Mouse (Mus musculus) heart, adult 2 months (tissue): ENCODE data around the gene Foxn2. TPM values are rescaled to one million over a fixed set of nuclear protein-coding genes. Genes with fewer than 3 reads are reported as not detected.

ENCODE experiments used
- DNase-seq, 2 experiments: peaks; one replicate each; pipeline ENCODE4 v3.0.0; 2021
- H3K27ac ChIP-seq: fragments of 200-600 bp; 2 replicates; pipeline ENCODE4 v1.8.1; 2022
- H3K27me3 ChIP-seq: fragments of 200-500 bp; 2 replicates; pipeline ENCODE4 v1.6.1; 2012; ENCODE audit warnings: mild to moderate bottlenecking, low read length, inconsistent platforms, mixed read lengths; ENCODE audit not compliant: control insufficient read depth, insufficient read depth
- H3K36me3 ChIP-seq: fragments of 200-500 bp; 2 replicates; pipeline ENCODE4 v1.6.1; 2012; ENCODE audit warnings: low read length, inconsistent platforms; ENCODE audit not compliant: control insufficient read depth, insufficient read depth
- H3K4me1 ChIP-seq: fragments of 200-500 bp; 2 replicates; pipeline ENCODE4 v1.6.1; 2011; ENCODE audit warnings: low read length; ENCODE audit not compliant: control insufficient read depth, insufficient read depth
- H3K4me3 ChIP-seq: fragments of 200-600 bp; 2 replicates; pipeline ENCODE4 v1.8.1; 2022
- H3K79me2 ChIP-seq: fragments of 200-500 bp; replicated peaks from 2 replicates; pipeline ENCODE4 v1.6.1; 2012; ENCODE audit warnings: mild to moderate bottlenecking, inconsistent platforms, low read length, moderate library complexity, mixed read lengths; ENCODE audit not compliant: control insufficient read depth, insufficient read depth
- H3K9ac ChIP-seq: fragments of 200-500 bp; 2 replicates; pipeline ENCODE4 v1.6.1; 2012; ENCODE audit warnings: low read depth, mild to moderate bottlenecking, control low read depth, inconsistent platforms, low read length, mixed read lengths
- CTCF ChIP-seq: fragments of 200-600 bp; IDR thresholded peaks from 2 replicates; pipeline ENCODE4 v1.8.1; 2022; ENCODE audit warnings: antibody characterized with exemption, mild to moderate bottlenecking, moderate library complexity
- EP300 ChIP-seq: fragments of 200-500 bp; IDR thresholded peaks from 2 replicates; pipeline ENCODE4 v1.6.1; 2011; ENCODE audit warnings: low read depth, low read length, control low read depth; ENCODE audit not compliant: insufficient read depth
- POLR2A ChIP-seq: fragments of 200-500 bp; IDR thresholded peaks from 2 replicates; pipeline ENCODE4 v1.6.1; 2011; ENCODE audit warnings: mild to moderate bottlenecking, low read depth, low read length, control low read depth; ENCODE audit not compliant: insufficient read depth
- WGBS: fragments of 180-500 bp; shearing (Covaris S2); methylation state at CpG from one replicate; pipeline ENCODE4 v1.1.7; 2018; 5-methylcytosine and 5-hydroxymethylcytosine counted together
- intact Hi-C: fragments of 180-260 bp; cut with DNase I; formaldehyde crosslinking; loops from one replicate; pipeline ENCODE4 v1.15.1; 2025
- polyA plus RNA-seq: library from polyadenylated mRNA; depleted of rRNA; stranded (reverse); fragments of >200 nt; gene quantifications from 2 replicates; pipeline ENCODE4 v1.2.3, GENCODE M21; 2012
- total RNA-seq, 2 experiments: library from RNA; stranded (reverse); gene quantifications; 2 replicates each; pipeline ENCODE4 v1.2.3; 2021

The Foxn2 gene
- total and polyA plus RNA-seq, 3 experiments = 2.6 to 9.4 (median 7.4) TPM

DNA sequence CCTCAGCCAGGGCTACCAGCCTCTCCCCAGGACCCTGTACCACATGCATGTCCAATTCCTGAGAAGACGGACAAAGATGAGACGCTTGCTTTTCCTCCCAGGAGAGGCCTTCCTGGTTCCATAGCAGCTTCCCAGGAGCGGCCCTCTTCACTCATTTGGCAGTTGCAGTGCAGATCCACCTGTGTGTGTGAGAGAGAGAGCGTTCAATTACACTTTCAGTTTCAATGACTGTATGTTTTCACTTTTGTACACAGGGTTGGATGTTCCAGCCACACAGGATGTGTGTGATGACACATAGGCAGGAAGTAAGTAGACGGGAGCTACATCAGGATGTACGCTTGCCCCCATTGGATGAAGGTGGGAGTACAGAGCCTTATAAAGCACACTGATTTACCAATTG lies 37.2 kb upstream of the Foxn2 start:
- Histone ChIP-seq H3K9ac (no peak overlapping the region), H3K36me3 (no peaks in the 10 kb centered on the region), H3K27me3 (peaks cover 2% of the 10 kb centered on the region; the same call in 1 of the 2 replicates), H3K27ac (no peak overlapping the region), H3K79me2 (no peaks in the 10 kb centered on the region), H3K4me1 (peaks cover 5% of the 10 kb centered on the region), H3K4me3 (peak overlapping the region; percentile 5; the same call in 1 of the 2 replicates)
- WGBS = 51% methylated on average over 6 of the region's 6 CpGs
- DNase-seq = peak in 1 of 2 experiments; percentile 7
- TF ChIP-seq POLR2A (no peak), CTCF (no peak), EP300 (no peak)
- intact Hi-C loops = no loop called here

DNA sequence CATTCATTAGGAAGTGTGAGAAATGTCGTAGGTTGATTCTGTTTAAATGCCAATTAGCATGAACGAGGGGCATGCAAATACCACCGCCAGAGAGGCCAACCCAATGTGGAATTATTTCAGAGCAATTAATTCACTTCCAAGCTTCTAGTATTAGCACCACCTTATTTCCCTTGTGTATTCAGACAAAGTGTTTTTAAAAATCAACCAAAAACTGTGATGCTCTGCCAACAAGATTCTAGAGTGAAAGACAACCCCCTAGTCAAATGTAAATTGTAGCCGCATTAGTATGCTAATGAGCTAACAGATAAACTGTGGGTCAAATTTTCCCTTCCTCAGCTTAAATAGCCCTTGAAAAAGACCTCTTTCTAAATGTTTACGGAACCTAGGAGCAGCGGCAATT lies 36.0 kb upstream of the Foxn2 start:
- Histone ChIP-seq H3K27ac (no peak overlapping the region), H3K4me3 (no peak overlapping the region), H3K4me1 (peaks cover 5% of the 10 kb centered on the region), H3K9ac (no peak overlapping the region), H3K36me3 (no peaks in the 10 kb centered on the region), H3K27me3 (peaks cover 2% of the 10 kb centered on the region; the same call in 1 of the 2 replicates), H3K79me2 (no peaks in the 10 kb centered on the region)
- TF ChIP-seq POLR2A = no peak
- WGBS = 47% methylated on average over 6 of the region's 6 CpGs
- DNase-seq = no peak
- intact Hi-C loops = no loop called here

DNA sequence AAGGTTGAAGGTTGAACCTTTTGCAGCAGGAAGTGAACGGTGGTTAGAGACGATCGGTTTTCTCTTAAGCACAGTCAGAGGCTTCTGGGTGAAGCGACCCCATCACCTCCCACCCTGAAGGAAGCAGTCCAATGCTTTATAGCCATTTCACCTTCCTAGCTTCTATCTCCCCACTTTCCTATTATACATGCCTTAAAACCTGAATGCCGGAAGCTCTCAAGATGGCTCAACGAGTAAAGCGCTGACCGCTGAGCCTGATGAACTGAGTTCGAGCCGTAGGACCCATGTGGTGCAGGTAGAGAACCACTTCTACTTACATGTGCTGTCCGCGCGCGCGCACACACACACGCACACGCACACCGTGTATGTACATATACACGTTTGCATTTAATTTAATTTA lies 35.4 kb upstream of the Foxn2 start:
- intact Hi-C loops = no loop called here
- no peak overlapping the region for H3K9ac ChIP-seq
- H3K4me1 ChIP-seq = peaks cover 5% of the 10 kb centered on the region
- H3K36me3 ChIP-seq = no peaks in the 10 kb centered on the region
- no peak overlapping the region for H3K27ac ChIP-seq
- 28% methylated on average over 19 of the region's 19 CpGs for whole genome bisulfite sequencing
- no peak overlapping the region for H3K4me3 ChIP-seq
- peaks cover 2% of the 10 kb centered on the region; the same call in 1 of the 2 replicates for H3K27me3 ChIP-seq
- TF ChIP-seq POLR2A (no peak), EP300 (no peak), CTCF (no peak)
- H3K79me2 ChIP-seq = no peaks in the 10 kb centered on the region
- DNase-seq = no peak

DNA sequence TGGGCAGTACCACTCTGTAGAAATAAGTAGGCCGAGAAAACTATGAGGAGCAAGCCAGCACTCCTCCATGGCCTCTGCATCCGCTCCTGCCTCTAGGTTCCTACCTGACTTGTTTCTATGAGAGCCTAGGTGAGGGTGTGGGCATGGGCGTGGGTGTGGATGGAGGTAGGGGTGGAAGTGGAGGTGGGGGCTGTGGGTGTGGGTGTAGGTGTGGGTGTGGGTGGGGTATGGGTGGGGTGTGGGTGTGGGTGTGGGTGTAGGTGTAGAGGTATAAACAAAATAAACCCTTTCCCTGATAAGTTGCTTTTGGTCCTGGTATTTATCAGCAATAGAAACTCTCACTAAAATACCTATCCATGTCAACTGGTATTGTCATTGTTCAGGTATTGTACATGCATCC lies 30.8 kb upstream of the Foxn2 start:
- no peak for DNase-seq
- WGBS = 85% methylated on average over 3 of the region's 3 CpGs
- Histone ChIP-seq H3K79me2 (no peaks in the 10 kb centered on the region), H3K9ac (no peak overlapping the region), H3K4me3 (no peak overlapping the region), H3K27ac (no peak overlapping the region), H3K36me3 (no peaks in the 10 kb centered on the region), H3K4me1 (peaks cover 1% of the 10 kb centered on the region), H3K27me3 (peaks cover 2% of the 10 kb centered on the region; the same call in 1 of the 2 replicates)
- intact Hi-C loops = no loop called here
- TF ChIP-seq CTCF = no peak
- TF ChIP-seq POLR2A = no peak
- TF ChIP-seq EP300 = no peak

DNA sequence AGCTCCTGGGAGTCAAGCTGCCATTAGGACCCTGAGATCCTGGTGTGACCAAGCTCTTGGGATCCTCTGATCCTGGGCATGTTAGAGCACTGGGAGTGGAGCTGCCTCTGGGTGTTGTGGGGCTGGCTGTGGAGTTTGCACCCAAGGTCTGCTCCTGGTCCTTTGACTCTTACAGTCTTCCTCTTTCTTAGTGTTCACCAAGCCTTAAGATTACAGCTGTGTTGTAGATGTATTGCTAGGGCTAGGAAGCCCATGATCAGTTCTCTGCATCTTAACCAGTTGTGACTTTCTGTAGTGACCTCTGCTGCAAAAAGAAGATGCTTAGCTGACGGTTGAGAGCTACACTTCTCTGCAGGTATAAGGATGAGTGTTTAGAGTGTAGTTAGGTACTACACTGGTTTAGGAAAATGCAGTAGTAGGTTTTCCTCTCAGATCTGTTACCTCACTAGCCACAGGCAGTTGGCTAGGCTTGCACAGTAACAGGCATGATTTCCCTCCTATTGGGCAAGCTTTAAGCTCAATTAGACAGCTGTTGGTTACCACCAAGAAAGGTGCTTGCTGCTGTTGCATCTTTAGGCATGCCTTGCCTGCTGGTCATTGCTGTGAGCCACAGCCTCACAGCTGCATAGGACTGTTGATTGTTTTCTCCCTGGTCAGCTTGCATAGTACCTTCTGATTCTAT lies 27.2 kb upstream of the Foxn2 start:
- 97% methylated on average over 1 of the region's 1 CpGs for WGBS
- Histone ChIP-seq H3K27me3 (no peaks in the 10 kb centered on the region), H3K9ac (no peak overlapping the region), H3K4me3 (no peak overlapping the region), H3K36me3 (no peaks in the 10 kb centered on the region), H3K27ac (no peak overlapping the region), H3K79me2 (no peaks in the 10 kb centered on the region), H3K4me1 (no peaks in the 10 kb centered on the region)
- TF ChIP-seq POLR2A (no peak), CTCF (no peak), EP300 (no peak)
- DNase-seq = no peak
- intact Hi-C loops = no loop called here

DNA sequence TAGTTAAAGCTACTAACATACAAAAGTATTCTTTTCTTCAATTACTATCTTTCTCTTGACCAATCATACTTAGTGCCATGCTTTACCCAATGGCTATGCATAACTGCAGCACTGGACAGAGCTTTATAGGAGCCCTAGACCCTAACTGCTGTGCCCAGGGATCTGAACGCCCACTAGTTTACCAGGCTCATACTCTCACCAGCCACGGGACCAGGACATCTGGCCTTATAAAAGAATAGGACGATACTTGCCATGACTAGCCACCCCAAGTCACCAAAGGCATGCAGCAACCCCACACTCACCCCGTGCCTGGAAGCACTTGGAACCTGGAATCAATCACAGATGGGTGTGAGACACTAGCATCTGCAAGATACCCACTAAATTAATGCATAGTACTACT lies 20.1 kb upstream of the Foxn2 start:
- H3K27ac ChIP-seq = no peak overlapping the region
- H3K36me3 ChIP-seq = no peaks in the 10 kb centered on the region
- no peaks in the 10 kb centered on the region for H3K27me3 ChIP-seq
- H3K9ac ChIP-seq = no peak overlapping the region
- intact Hi-C loops = no loop called here
- no peaks in the 10 kb centered on the region for H3K79me2 ChIP-seq
- H3K4me3 ChIP-seq = no peak overlapping the region
- no peak for DNase-seq
- 89% methylated on average over 4 of the region's 4 CpGs for WGBS
- H3K4me1 ChIP-seq = no peaks in the 10 kb centered on the region
- TF ChIP-seq CTCF (no peak), POLR2A (no peak), EP300 (no peak)
